Mouse (Mus musculus): ENCODE data around the gene Cep152.

The Cep152 gene

DNA sequence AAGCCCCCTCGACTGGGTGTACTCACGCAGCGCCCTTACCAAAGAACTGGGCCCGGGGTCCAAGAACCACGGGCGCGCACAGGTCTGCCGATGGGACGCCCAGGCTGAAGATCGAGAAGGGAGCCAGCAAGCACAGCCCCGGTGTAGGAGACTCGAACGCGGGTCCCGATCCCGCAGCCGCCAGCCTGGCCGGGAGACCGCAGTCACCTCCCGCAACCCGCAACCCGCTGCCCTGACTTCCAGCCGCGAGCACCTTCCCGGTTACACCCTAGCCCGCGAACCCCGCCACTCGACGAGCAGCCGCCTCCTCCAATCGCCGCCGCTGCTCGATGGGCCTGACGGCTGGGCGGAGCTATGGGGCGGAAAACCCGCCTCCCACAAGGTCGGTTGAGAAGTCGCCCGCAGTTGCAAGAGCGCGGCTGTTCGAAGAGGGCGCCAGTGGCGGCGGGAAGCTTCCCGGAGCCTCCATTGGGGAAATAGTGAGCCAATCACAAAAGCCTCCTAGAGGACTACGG is at the start of gene Cep152:
Gene Cep152, minus strand, starts transcription at position 277 of the 515 bp plus-strand sequence.
- peak; percentile 94 for DNase-seq (ENCODE audit: low read depth)

- no peak for DNase-seq (ENCODE audit: low read depth)
Measured at GRCm38 (mm10) chr2:125672957-125673631, 48.2 kb upstream of the Cep152 start, which contains the start of gene Eid1. TSS of gene Eid1 (plus strand) at chr2:125673095.

- DNase-seq (ENCODE audit: low read depth): no peak
Measured at GRCm38 (mm10) chr2:125672568-125672956, 47.6 kb upstream of the Cep152 start.

DNA sequence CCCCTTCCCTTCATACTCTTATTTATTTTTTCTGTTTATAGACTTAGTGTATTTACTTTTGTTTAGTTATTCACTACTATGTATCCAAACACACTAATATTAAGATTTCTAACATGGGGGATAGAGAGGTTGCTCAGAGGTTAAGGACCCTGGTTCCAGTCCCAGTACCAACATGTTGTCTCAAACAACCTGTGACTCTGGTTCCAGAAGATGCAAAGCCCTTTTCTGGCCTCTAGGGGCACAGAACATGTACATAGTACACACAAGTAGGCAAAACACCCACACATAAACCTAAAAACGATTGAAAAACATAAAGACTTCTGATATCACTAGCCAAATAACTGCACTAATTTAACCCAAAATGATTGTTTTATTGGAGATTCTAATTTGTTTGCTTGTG is 45.9 kb upstream of the Cep152 start:
- no peak for DNase-seq (ENCODE audit: low read depth)

DNA sequence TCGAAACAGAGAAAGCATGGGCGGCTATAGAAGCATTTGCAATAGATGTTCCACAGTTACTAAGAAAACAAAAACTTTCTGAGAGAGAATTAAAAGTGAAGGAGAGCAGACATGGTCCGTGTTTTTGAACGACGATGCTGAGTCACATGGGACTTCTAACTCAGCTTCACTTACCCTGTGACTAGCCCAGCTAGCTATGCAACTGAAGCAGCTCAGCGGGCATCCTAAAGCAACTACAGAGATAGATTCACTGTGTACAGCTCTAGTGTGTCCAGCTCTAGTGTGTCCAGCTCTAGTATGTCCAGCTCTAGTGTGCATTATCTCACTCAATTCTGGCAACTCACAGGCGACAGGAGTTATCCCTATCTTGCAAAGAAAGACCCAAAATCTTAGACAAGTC is 42.8 kb upstream of the Cep152 start:
- DNase-seq (ENCODE audit: low read depth): no peak

GRCm38 (mm10) chr2:125667184-125667583 is 42.3 kb upstream of the Cep152 start:
- DNase-seq (ENCODE audit: low read depth): no peak

DNA sequence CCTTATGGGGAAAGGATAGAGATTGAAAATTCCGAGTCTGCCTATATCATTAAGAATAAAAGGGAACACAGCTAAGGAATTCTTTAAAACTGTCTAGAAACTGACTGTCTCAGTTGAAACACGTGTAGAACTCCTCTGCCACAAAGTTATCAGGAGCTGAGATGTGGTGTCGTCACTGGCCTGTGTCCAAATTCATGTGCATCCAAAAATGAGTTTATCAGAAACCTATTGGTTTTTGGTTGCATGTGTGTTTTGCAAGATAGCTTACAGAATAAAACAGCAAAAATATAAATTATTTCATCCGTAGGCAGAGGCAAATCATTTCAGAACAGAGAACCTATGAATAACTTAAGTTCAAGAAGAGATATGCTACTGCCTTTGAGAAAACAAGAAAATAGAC is 41.8 kb upstream of the Cep152 start:
- no peak for DNase-seq (ENCODE audit: low read depth)

GRCm38 (mm10) chr2:125665909-125666308 is 41.0 kb upstream of the Cep152 start:
- no peak for DNase-seq (ENCODE audit: low read depth)

DNA sequence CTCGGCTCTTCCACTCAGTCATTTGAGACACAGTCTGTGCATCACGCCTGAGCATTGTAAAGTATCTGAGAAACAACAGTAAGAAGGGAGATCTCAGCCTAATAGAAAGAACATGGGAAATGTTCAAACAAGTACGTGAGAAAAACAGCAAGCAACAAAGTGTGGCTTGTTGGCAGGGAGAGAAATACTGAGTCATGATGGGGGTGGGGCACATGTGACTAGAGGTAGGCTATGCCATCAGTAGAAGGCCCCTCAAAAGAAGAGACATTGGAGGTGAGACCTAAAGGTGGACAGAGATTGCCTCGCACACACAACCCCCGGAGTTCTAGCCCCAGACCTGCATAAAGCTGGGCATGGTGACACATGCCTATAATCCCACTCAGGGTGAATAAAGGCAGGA is 40.3 kb upstream of the Cep152 start:
- no peak for DNase-seq (ENCODE audit: low read depth)

- DNase-seq (ENCODE audit: low read depth): no peak
Measured at GRCm38 (mm10) chr2:125662517-125662916, 37.6 kb upstream of the Cep152 start.

- no peak for DNase-seq (ENCODE audit: low read depth)
Measured at GRCm38 (mm10) chr2:125661156-125661555, 36.2 kb upstream of the Cep152 start.

GRCm38 (mm10) chr2:125660537-125661130 is 35.7 kb upstream of the Cep152 start:
- DNase-seq (ENCODE audit: low read depth): no peak

DNA sequence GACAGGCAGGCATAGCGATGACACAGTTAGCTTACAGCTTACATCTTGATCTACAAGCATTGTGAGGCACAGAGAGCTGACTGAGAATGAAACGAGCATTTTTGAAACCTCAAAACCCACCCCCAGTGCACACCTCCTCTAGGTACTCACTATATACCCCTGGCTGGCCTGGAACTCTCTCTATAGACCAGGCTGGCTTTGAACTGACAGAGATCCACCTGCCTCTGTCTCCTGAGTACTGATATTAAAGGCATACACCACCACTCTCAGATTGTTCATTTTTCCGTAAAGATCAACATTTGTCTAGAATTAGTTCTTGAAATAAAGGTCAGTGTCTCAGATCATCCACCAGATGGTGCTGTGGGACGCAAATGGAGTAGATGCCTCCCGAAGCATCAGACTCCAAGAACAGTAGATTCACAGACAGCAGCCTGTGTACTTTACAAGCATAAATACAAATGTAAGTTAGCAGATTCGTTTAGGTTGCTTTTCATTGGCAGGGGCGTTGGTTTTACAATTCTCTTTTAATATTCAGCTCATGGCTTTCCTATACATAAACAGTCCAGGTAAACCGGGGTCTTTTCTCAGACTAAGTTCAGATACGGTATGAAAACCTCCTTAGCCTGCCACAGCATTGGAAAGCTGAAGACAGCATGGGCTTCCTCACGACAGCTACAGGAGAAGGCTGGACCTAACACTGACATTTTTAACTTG is 35.1 kb upstream of the Cep152 start:
- no peak for DNase-seq (ENCODE audit: low read depth)

GRCm38 (mm10) chr2:125655391-125655790 is 30.5 kb upstream of the Cep152 start:
- DNase-seq (ENCODE audit: low read depth): no peak

GRCm38 (mm10) chr2:125653286-125653685 is 28.4 kb upstream of the Cep152 start:
- no peak for DNase-seq (ENCODE audit: low read depth)

DNA sequence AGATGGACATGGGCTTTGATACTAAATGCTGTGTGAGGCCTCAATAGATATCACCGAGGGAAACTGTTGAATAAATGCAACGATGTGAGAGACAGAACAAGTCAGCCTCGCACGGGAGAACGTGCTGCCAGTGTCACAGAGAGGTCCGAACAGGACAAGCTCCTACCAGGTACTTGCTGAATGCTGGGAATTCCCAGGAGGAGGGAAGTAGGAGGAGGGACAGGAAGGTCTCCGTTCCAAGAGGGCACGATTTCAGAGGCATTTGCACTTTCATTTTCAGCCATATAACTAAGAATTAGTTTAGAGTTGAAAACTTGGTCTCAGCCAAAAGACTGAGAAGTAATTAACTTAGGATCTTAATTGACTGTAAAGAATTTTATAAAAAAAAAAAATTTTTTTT is 26.6 kb upstream of the Cep152 start:
- DNase-seq (ENCODE audit: low read depth): no peak

DNA sequence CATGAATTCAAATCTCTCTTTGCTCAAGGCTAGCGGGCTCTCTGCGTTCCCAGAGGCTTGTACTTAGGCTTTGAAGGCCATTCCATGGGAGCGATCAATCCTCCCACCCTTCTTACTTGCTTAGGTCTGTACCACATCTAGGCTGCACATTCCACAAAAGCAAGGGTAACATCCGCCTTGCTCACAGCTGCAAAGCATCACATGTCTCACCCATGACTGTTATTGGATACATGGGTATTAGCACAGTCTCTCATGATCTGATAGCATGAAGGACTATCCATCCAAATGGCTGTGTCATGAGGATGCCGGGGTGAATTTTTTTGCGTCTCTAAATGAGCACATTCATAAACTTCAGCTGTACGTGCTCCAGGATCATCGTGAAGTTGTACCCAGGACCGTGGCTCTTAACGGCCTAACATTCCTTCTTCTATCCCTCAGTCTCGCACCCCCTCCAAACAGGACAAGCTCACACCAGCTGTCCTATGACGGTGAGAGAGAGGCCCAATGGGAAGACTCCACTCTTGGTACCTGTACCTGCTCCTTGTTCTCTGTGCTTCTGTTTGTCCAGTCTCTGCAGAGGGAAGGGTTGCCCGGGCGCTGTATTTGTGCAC is 25.9 kb upstream of the Cep152 start:
- no peak for DNase-seq (ENCODE audit: low read depth)

- no peak for DNase-seq (ENCODE audit: low read depth)
Measured at GRCm38 (mm10) chr2:125650038-125650437, 25.1 kb upstream of the Cep152 start.

GRCm38 (mm10) chr2:125644912-125645311 is 20.0 kb upstream of the Cep152 start:
- no peak for DNase-seq (ENCODE audit: low read depth)

DNA sequence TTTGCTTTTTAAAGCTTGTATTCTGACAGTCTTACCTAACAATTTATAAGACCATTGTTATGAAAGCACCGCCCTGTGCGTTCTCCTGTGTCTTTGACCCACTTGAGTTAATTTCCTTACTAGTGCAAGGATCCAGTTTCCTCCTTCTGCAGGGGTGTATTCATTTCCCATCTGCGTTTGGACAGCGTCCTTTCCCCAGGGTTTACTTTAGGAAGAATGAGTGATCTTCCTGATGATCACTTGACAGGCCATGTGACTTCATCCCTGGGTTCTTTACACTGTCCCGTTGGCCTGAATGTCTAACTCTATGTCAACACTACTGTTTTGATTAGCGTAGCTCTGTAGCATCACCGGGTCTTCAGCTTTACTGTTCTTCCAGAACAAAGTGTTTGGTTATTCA is 12.4 kb upstream of the Cep152 start:
- no peak for DNase-seq (ENCODE audit: low read depth)

- no peak for DNase-seq (ENCODE audit: low read depth)
Measured at GRCm38 (mm10) chr2:125630010-125630409, 5.1 kb upstream of the Cep152 start.

DNA sequence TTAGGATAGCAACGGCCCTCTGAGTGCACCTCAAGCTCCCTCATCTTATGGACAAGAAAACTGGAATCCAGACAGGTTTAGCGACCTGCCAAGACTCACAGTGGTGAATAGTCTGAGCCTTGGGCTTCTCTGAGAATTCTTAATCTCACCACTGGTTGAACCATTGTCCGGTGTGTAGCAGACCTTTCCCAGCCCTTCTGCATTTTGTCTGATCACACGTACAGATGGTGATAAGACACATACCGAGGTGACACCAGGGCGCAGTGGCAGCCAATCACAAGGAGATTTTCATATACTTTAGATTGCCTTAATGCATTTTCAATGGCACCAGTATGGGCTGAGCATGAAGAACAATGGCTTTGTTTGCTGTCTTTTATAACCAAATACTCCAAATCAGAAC is 3.6 kb upstream of the Cep152 start:
- no peak for DNase-seq (ENCODE audit: low read depth)

GRCm38 (mm10) chr2:125626536-125626935 is 1.6 kb upstream of the Cep152 start:
- no peak for DNase-seq (ENCODE audit: low read depth)
